Mouse (Mus musculus) embryonic facial prominence, embryonic 15.5 days (tissue): ENCODE measurements around the gene Ptpn5. TPM values are rescaled to one million over a fixed set of nuclear protein-coding genes. Genes with fewer than 3 reads are reported as not detected.

Source experiments
- ATAC-seq: fragments of 200-750 bp; cut with Nextera tagmentation; 2 replicates; pipeline ENCODE4 v1.8.0; 2017; ENCODE audit warnings: low read depth, moderate TSS enrichment; ENCODE audit not compliant: insufficient number of reproducible peaks, low FRiP score, low TSS enrichment
- H3K27ac ChIP-seq: fragments of 300-500 bp; sonication (generic); replicated peaks from 2 replicates; pipeline ENCODE4 v1.5.1; 2015; ENCODE audit warnings: mild to moderate bottlenecking, inconsistent platforms
- H3K27me3 ChIP-seq: fragments of 300-500 bp; sonication (generic); 2 replicates; pipeline ENCODE4 v1.6.1; 2015; ENCODE audit warnings: inconsistent platforms
- H3K36me3 ChIP-seq: fragments of 300-500 bp; sonication (generic); 2 replicates; pipeline ENCODE4 v1.6.1; 2015; ENCODE audit warnings: mild to moderate bottlenecking, inconsistent platforms
- H3K4me1 ChIP-seq: fragments of 300-500 bp; sonication (generic); 2 replicates; pipeline ENCODE4 v1.6.1; 2015; ENCODE audit warnings: inconsistent platforms
- H3K4me2 ChIP-seq: fragments of 300-500 bp; sonication (generic); replicated peaks from 2 replicates; pipeline ENCODE4 v1.6.1; 2015; ENCODE audit warnings: mild to moderate bottlenecking, inconsistent platforms
- H3K4me3 ChIP-seq: fragments of 300-500 bp; sonication (generic); replicated peaks from 2 replicates; pipeline ENCODE4 v1.5.1; 2015; ENCODE audit warnings: mild to moderate bottlenecking, inconsistent platforms
- H3K9ac ChIP-seq: fragments of 300-500 bp; sonication (generic); 2 replicates; pipeline ENCODE4 v1.6.1; 2015; ENCODE audit warnings: inconsistent platforms
- H3K9me3 ChIP-seq: fragments of 300-500 bp; sonication (generic); replicated peaks from 2 replicates; pipeline ENCODE4 v1.6.1; 2016; ENCODE audit warnings: inconsistent platforms
- WGBS: fragments of 180-500 bp; shearing (Covaris S2); methylation state at CpG from one replicate; pipeline ENCODE4 v1.1.7; 2015; 5-methylcytosine and 5-hydroxymethylcytosine counted together
- polyA plus RNA-seq: library from polyadenylated mRNA; unstranded; fragments of >200 nt; fragmentation: Nextera tagmentation; extraction: Ambion mirVana; gene quantifications from 2 replicates; pipeline ENCODE4 v1.2.1, GENCODE M21; 2015

Gene Ptpn5
- polyA plus RNA-seq, 1 experiment from 2014 or later = 0.47 TPM

GRCm38 (mm10) chr7:47111121-47111520, 22.4 kb downstream of the Ptpn5 start:
- Histone ChIP-seq H3K27ac (no peak overlapping the region), H3K27me3 (no peaks in the 10 kb centered on the region), H3K9me3 (no peaks in the 10 kb centered on the region), H3K9ac (no peak overlapping the region), H3K4me2 (no peak overlapping the region), H3K4me1 (no peaks in the 10 kb centered on the region), H3K36me3 (no peaks in the 10 kb centered on the region), H3K4me3 (no peak overlapping the region)
- 73% methylated on average over 3 of the region's 3 CpGs for WGBS
- no peak for ATAC-seq

DNA sequence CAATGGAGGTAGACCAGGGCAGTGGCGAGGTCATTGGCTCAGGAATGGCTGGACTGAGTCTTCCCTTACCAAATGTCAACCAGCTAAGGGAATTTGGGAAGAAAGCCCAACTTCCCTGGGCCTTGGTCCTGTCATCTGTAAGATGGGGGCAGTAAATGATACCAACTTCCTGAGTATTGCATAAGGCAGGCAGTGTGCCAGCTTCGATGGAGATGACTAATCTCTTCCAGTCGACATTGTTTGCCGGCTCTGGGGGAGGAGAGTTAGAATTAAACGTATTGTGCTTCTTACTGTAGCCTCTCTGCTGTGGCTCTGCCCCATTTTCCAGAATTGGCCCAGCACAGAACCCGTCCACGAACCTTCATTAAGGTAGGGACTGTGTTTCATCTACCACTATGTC, 23.0 kb downstream of the Ptpn5 start:
- no peaks in the 10 kb centered on the region for H3K4me1 ChIP-seq
- H3K27ac ChIP-seq = no peak overlapping the region
- no peak for ATAC-seq
- H3K9ac ChIP-seq = no peak overlapping the region
- 76% methylated on average over 7 of the region's 7 CpGs for WGBS
- no peaks in the 10 kb centered on the region for H3K36me3 ChIP-seq
- no peak overlapping the region for H3K4me2 ChIP-seq
- H3K4me3 ChIP-seq = no peak overlapping the region
- H3K27me3 ChIP-seq = no peaks in the 10 kb centered on the region
- no peaks in the 10 kb centered on the region for H3K9me3 ChIP-seq

GRCm38 (mm10) chr7:47108779-47109189, 24.7 kb downstream of the Ptpn5 start:
- Histone ChIP-seq H3K4me1 (no peaks in the 10 kb centered on the region), H3K27ac (no peak overlapping the region), H3K4me3 (no peak overlapping the region), H3K9ac (no peak overlapping the region), H3K4me2 (no peak overlapping the region), H3K9me3 (no peaks in the 10 kb centered on the region), H3K36me3 (no peaks in the 10 kb centered on the region), H3K27me3 (no peaks in the 10 kb centered on the region)
- ATAC-seq = no peak
- WGBS = 82% methylated on average over 13 of the region's 13 CpGs

GRCm38 (mm10) chr7:47106949-47107348, 26.5 kb downstream of the Ptpn5 start:
- Histone ChIP-seq H3K4me2 (no peak overlapping the region), H3K27ac (no peak overlapping the region), H3K27me3 (no peaks in the 10 kb centered on the region), H3K36me3 (no peaks in the 10 kb centered on the region), H3K4me3 (no peak overlapping the region), H3K9ac (no peak overlapping the region), H3K9me3 (no peaks in the 10 kb centered on the region), H3K4me1 (no peaks in the 10 kb centered on the region)
- ATAC-seq = no peak

DNA sequence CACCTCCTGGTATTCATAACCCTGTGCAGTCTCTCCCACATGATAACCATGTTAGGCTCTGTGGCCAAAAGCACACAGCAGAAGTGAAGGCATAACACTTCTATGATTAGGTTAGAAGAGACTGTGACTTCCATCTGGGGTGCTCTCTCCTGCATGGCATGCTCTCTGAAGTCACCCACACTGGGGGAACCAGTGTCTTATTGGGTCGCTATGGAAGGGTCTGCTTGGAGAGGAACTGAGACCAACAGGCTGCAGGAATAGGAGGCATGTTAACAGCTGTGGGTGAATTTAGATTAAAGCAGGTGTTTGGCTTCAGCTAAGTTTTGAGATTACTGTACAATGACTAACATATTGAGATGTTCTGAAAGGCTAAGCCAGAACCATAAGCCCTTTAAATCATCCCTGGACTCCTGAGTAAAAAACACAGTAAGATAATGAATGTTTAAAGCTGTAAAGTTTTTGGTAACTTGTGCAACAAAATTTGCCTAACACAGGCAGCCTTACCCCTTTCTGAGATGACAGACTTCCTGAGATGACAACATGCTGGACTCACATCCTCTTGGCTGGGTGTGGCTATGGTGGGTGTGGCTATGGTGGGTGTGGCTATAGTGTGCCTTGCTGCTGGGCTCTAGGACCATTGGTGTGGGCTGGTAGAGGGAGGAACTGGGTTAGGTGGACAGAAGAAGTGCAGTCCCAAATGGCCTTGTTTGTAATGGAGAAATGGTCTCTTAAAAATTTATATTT, 29.6 kb downstream of the Ptpn5 start:
- H3K4me1 ChIP-seq = no peaks in the 10 kb centered on the region
- WGBS = 59% methylated on average over 1 of the region's 1 CpGs

DNA sequence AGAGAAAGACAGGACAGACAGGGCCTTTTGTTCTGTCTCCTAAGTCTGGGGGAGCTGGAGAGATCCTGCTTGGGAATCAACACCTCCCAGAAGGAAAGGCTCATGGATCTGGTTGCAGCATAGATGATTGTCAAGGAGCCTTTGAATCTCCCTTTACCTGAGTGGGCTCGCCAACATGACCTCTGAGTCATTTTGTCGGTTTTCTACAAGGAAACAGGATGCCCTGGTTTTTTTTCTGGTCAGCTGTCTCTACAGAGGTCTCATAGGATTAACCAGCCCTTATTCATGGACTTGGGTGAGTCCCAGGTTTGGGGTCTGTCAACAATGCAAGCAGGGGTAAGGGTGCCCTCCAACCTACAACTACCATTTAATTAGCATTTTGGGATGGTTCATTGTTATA, 30.5 kb downstream of the Ptpn5 start:
- ATAC-seq = no peak
- Histone ChIP-seq H3K27ac (no peak overlapping the region), H3K4me2 (no peak overlapping the region), H3K27me3 (no peaks in the 10 kb centered on the region), H3K4me3 (no peak overlapping the region), H3K36me3 (no peaks in the 10 kb centered on the region), H3K9ac (no peak overlapping the region), H3K4me1 (no peaks in the 10 kb centered on the region), H3K9me3 (no peaks in the 10 kb centered on the region)
- WGBS = 60% methylated on average over 2 of the region's 2 CpGs

More for the DNA sequence above, 29.6 kb downstream of the Ptpn5 start:
- Histone ChIP-seq H3K9me3 (no peaks in the 10 kb centered on the region), H3K27me3 (no peaks in the 10 kb centered on the region), H3K9ac (no peak overlapping the region), H3K4me3 (no peak overlapping the region), H3K36me3 (no peaks in the 10 kb centered on the region), H3K27ac (no peak overlapping the region), H3K4me2 (no peak overlapping the region)
- ATAC-seq = no peak

- Histone ChIP-seq H3K36me3 (no peaks in the 10 kb centered on the region), H3K9me3 (no peaks in the 10 kb centered on the region), H3K4me1 (no peaks in the 10 kb centered on the region), H3K27me3 (no peaks in the 10 kb centered on the region), H3K4me2 (no peak overlapping the region), H3K27ac (no peak overlapping the region), H3K9ac (no peak overlapping the region), H3K4me3 (no peak overlapping the region)
- ATAC-seq = no peak
- 64% methylated on average over 6 of the region's 6 CpGs for WGBS
These were observed 32.9 kb downstream of the Ptpn5 start for GRCm38 (mm10) chr7:47100615-47101014.

DNA sequence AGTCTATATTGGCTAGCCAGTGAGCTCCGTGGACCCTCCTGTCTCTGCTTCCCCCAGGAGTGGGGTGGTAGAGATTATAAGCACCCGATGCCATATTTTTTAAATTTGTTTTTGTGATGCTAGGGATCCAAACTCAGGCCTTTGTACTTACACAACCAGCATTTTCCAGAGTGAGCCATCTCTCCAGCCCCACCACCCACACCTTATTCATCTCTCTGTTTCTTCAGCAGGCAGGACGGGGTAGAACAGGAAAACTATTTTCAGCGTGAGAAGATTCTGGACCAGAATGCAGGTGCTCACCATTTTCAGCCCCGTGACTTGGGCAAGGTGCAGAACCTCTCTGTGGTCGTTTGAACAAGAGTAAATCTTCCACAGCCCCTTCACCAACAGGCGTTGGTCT, 34.2 kb downstream of the Ptpn5 start:
- WGBS = 80% methylated on average over 7 of the region's 7 CpGs
- H3K4me2 ChIP-seq = no peak overlapping the region

DNA sequence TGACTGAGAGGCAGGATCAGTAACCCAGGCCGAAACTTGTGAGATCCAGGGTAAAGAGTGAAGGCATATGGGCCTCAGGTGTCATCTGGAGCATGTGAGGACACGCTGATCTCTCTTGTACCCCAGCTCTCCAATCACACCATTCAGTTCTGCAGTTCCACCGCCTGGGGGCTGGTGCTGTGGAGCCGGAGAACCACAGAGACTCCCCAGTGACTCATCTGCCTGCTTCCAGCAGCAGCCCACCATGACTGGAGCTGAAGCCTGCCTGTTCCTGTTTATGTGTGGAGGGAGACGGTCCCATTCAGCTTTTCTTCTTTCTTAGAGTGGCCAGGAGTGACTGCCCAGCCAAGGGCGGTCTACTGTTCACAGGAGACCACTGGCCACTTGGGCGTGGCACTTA, 35.4 kb downstream of the Ptpn5 start:
- 37% methylated on average over 7 of the region's 7 CpGs for WGBS

More for the DNA sequence above, 34.2 kb downstream of the Ptpn5 start:
- no peaks in the 10 kb centered on the region for H3K36me3 ChIP-seq
- H3K27ac ChIP-seq = no peak overlapping the region
- H3K27me3 ChIP-seq = no peaks in the 10 kb centered on the region
- no peak overlapping the region for H3K4me3 ChIP-seq
- no peak overlapping the region for H3K9ac ChIP-seq
- no peak for ATAC-seq
- no peaks in the 10 kb centered on the region for H3K9me3 ChIP-seq
- H3K4me1 ChIP-seq = no peaks in the 10 kb centered on the region

DNA sequence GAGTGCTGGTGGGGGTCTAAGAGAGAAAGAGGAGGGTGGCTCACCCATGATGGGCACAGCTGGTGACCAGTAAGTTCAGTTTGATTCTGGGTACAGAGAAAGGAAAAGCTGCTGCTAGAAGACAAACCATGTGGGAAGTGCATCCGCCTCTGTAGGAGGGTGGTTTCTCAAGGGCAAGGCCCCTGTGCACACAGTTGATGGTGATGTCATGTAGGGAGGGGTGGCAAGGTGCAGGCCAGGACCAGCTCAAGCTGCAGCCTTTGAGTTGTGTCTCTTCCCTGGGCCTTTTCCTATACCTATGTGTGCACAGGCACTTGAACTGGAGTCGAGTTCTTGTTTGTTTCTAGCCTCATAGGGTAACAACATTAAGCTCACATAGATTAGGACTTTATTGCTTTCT, 38.5 kb downstream of the Ptpn5 start:
- H3K4me2 ChIP-seq = no peak overlapping the region
- H3K9ac ChIP-seq = no peak overlapping the region
- no peaks in the 10 kb centered on the region for H3K27me3 ChIP-seq
- H3K9me3 ChIP-seq = no peaks in the 10 kb centered on the region
- 69% methylated on average over 2 of the region's 2 CpGs for WGBS
- ATAC-seq = no peak
- no peaks in the 10 kb centered on the region for H3K4me1 ChIP-seq
- H3K4me3 ChIP-seq = no peak overlapping the region
- H3K27ac ChIP-seq = no peak overlapping the region
- H3K36me3 ChIP-seq = no peaks in the 10 kb centered on the region

More for the DNA sequence above, 35.4 kb downstream of the Ptpn5 start:
- Histone ChIP-seq H3K9ac (no peak overlapping the region), H3K4me3 (no peak overlapping the region), H3K36me3 (no peaks in the 10 kb centered on the region), H3K4me2 (no peak overlapping the region), H3K9me3 (no peaks in the 10 kb centered on the region), H3K27ac (no peak overlapping the region), H3K4me1 (no peaks in the 10 kb centered on the region), H3K27me3 (no peaks in the 10 kb centered on the region)
- no peak for ATAC-seq

DNA sequence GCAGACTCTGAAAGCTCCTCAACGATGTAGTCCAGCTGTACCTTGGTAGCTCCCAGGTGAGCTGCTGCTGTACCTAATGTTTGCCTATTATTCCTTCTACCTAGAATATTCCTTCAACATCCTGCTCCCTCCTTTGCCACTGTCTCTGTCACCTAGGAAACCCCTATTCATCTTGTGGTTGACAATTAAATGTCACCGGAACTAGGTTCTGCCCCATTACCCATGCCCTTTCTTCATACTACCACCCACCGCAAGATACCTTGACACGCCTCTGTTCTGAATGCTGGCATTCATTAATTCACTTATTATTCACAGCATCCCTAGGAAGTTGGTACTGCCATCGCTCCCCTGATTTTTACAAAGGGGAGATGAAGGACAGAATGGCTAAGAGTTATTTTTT, 39.5 kb downstream of the Ptpn5 start:
- H3K4me2 ChIP-seq = no peak overlapping the region
- no peaks in the 10 kb centered on the region for H3K36me3 ChIP-seq
- no peak overlapping the region for H3K9ac ChIP-seq
- no peaks in the 10 kb centered on the region for H3K27me3 ChIP-seq
- no peak overlapping the region for H3K4me3 ChIP-seq
- H3K4me1 ChIP-seq = no peaks in the 10 kb centered on the region
- no peaks in the 10 kb centered on the region for H3K9me3 ChIP-seq
- 90% methylated on average over 5 of the region's 5 CpGs for WGBS
- no peak for ATAC-seq
- no peak overlapping the region for H3K27ac ChIP-seq

- no peak for ATAC-seq
- H3K4me1 ChIP-seq = peaks cover 7% of the 10 kb centered on the region
- H3K4me3 ChIP-seq = no peak overlapping the region
- H3K9me3 ChIP-seq = no peaks in the 10 kb centered on the region
- H3K9ac ChIP-seq = no peak overlapping the region
- 57% methylated on average over 1 of the region's 1 CpGs for WGBS
- H3K27ac ChIP-seq = no peak overlapping the region
- no peak overlapping the region for H3K4me2 ChIP-seq
- H3K27me3 ChIP-seq = no peaks in the 10 kb centered on the region
- no peaks in the 10 kb centered on the region for H3K36me3 ChIP-seq
These were observed 48.4 kb downstream of the Ptpn5 start for GRCm38 (mm10) chr7:47085075-47085474.
